Mouse (Mus musculus) layer of hippocampus, adult 9-11 months (tissue): ENCODE measurements around the gene Tshr.
A peak's percentile ranks its signal among the peaks of the same experiment; 100 is the strongest.
"Not testable (repeated sequence)": the region's sequence is repeated elsewhere in the genome, so short reads cannot be mapped to it uniquely, and the experiment has no call there.

Experiments used
- DNase-seq: peaks from one replicate; pipeline ENCODE4 v3.0.0; 2022

Gene Tshr

GRCm38 (mm10) chr12:91500475-91500874, 116.1 kb downstream of the Tshr start:
- no peak for DNase-seq

- DNase-seq = no peak
These were observed 127.4 kb downstream of the Tshr start for GRCm38 (mm10) chr12:91511766-91512165.

GRCm38 (mm10) chr12:91513980-91514379, 129.6 kb downstream of the Tshr start:
- DNase-seq = peak; percentile 19

- no peak for DNase-seq
These were observed 133.4 kb downstream of the Tshr start for GRCm38 (mm10) chr12:91517808-91518207.

GRCm38 (mm10) chr12:91523626-91524025, 139.3 kb downstream of the Tshr start:
- DNase-seq = no peak

- DNase-seq = no peak
These were observed 150.2 kb downstream of the Tshr start for GRCm38 (mm10) chr12:91534514-91534913.

GRCm38 (mm10) chr12:91540202-91540601, 155.8 kb downstream of the Tshr start:
- no peak for DNase-seq

GRCm38 (mm10) chr12:91549471-91549870, 165.1 kb downstream of the Tshr start:
- no peak for DNase-seq

GRCm38 (mm10) chr12:91551773-91552526, 167.6 kb downstream of the Tshr start:
- DNase-seq = peak; percentile 82

GRCm38 (mm10) chr12:91557358-91558005, 173.1 kb downstream of the Tshr start:
- DNase-seq = not testable (repeated sequence)

- DNase-seq = not testable (repeated sequence)
These were observed 173.8 kb downstream of the Tshr start for GRCm38 (mm10) chr12:91558152-91558551.

- no peak for DNase-seq
These were observed 182.8 kb downstream of the Tshr start for GRCm38 (mm10) chr12:91567145-91567544.

GRCm38 (mm10) chr12:91569255-91569654, 184.9 kb downstream of the Tshr start:
- no peak for DNase-seq

GRCm38 (mm10) chr12:91571708-91572107, 187.3 kb downstream of the Tshr start:
- no peak for DNase-seq

GRCm38 (mm10) chr12:91579665-91580064, 195.3 kb downstream of the Tshr start:
- no peak for DNase-seq

- DNase-seq = no peak
These were observed 197.1 kb downstream of the Tshr start for GRCm38 (mm10) chr12:91581204-91582070.

- DNase-seq = no peak
These were observed 198.1 kb downstream of the Tshr start for GRCm38 (mm10) chr12:91582362-91583002.

GRCm38 (mm10) chr12:91583409-91583808, 199.0 kb downstream of the Tshr start:
- DNase-seq = no peak

GRCm38 (mm10) chr12:91585206-91585605, 200.8 kb downstream of the Tshr start:
- DNase-seq = no peak

- not testable (repeated sequence) for DNase-seq
These were observed 201.5 kb downstream of the Tshr start for GRCm38 (mm10) chr12:91585815-91586214.

GRCm38 (mm10) chr12:91587077-91587476, 202.7 kb downstream of the Tshr start:
- DNase-seq = no peak

- DNase-seq = no peak
These were observed 203.2 kb downstream of the Tshr start for GRCm38 (mm10) chr12:91587491-91588033.
